Mouse (Mus musculus) inflammation-experienced regulatory T-cells, adult 6 months (primary cell): ENCODE measurements around the gene Nrl. TPM values are rescaled to one million over a fixed set of nuclear protein-coding genes. Genes with fewer than 3 reads are reported as not detected.

Experiments used
- ATAC-seq: one replicate; pipeline ENCODE4 v1.8.0; 2017
- polyA plus RNA-seq, 3 experiments: library from polyadenylated mRNA; unstranded; fragments of 100-300 nt; shearing (Covaris generic); gene quantifications; one replicate each; pipeline ENCODE4 v1.2.1; 2017

The Nrl gene
- polyA plus RNA-seq, 3 experiments from 2014 or later, result 0.08 TPM; not detected in 2

DNA sequence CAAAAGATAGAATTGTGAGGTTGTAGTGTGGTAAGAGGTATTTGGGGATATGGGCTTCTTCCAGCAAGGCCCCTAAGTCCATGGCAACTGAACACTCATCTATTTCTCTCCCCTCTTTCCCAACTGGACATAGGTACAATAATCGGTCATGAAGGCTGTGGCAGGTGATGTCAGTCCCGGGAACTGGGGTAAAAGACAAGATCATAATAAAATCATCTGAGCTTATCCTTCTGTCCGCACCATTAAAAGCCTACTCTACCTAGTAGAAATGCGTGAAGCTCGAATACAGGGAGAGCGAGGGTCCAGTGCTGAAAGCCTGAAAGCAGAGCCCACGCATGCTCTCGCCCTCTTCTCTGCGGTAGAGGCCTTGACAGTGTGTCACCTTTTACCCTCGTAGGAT, 45.2 kb downstream of the Nrl start:
- ATAC-seq, result no peak

DNA sequence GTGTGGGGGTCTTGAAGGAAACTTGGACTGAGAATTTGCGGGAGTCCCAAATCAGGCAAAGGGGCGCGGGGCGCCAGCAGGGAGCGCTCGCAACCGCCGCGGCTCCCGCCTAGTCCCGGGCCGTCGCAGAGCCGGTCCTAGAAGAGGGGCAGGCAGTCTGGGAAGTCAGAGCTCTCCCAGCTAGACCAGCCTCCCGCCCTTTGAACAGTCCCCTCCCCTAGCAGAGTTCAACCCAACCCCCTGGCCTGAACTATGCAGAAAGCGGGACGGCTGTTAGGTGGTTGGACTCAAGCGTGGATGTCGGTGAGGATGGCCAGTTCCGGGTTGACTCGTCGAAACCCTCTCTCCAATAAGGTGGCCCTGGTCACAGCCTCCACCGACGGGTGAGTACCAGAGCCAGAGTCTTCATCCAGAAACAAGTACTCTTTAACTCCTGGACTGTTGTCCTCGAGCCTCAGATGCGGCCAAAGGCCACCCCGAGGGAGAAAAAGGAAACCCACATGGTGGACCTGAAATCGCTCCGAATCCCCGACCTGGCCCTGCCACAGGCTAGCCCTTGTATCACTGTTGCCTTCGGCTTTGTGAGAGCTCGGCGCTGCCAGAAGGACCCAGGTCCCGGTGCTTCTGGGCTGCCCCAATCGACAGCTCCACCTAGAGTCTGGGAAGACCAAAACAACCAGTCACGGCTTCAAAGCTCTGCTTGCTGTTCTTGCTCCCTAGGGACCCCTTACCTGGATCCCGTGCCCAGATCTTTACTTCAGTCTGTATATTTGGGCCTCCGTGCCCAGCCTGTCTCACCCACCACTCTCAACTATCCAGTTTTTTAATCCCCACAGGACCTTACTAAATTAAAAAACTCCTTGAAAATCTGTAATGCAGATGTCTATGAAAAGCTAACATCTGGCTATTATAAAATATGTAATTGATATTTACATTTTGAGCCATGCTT, 45.9 kb downstream of the Nrl start, which contains the start of gene Dhrs4:
Gene Dhrs4, plus strand, starts transcription at position 108 of the 949 bp plus-strand sequence.
- ATAC-seq, result peak; percentile 86

DNA sequence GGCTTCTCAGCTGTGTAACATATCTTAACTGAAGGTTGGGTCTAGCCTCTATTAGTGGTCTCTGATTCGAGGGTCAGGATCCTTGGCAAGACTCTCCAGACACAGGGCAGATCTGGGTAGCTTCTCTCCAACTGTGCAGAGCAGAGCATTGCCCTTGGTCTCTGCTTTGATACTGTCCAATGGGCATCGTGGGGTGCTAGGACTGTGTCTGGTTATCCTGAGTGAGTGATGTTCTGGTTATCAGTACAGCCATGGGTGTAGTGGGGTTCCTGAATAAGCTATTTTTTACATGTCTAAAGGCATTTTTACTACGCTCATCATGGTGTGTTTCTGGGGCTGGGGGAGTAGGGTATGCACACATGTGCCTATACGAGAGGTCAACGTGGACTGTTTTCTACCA, 47.0 kb downstream of the Nrl start:
- ATAC-seq, result no peak

DNA sequence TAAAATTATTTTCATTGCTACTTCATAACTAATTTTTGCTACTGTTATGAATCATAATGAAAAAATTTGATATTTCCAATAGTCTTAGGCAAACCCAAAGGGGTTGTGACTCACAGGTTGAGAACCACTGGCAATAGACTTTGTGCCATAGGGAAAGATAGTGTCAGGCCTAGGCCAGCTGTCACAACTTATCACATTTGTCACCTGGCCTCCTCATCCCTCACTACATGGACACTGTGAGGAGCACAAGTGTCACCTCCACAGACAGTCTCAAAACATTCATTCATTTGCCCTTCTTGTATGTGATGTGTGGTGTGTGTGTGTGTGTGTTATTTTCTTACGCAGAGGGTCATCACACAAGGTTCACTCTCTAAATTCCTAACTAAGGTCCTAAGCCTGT, 47.4 kb downstream of the Nrl start:
- ATAC-seq, result no peak

DNA sequence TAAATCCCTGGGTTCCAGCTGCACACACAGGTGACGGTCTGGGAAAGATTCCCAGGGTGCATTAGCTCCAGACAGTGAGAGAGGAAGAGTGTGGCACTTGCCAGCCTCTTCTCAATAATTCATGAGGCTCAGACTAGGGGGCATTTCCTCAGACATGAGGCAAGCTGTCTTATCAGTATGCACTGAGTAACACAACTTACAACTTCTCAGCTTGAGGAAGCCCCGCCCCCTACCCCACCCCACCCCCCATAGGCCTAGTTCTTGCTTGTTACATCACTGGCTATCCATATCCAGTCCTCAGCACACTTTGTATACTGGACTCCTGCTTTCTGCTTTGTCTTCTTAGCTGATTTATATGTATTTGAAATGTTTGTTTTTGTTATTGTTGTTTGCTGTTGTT, 49.1 kb downstream of the Nrl start:
- no peak for ATAC-seq

DNA sequence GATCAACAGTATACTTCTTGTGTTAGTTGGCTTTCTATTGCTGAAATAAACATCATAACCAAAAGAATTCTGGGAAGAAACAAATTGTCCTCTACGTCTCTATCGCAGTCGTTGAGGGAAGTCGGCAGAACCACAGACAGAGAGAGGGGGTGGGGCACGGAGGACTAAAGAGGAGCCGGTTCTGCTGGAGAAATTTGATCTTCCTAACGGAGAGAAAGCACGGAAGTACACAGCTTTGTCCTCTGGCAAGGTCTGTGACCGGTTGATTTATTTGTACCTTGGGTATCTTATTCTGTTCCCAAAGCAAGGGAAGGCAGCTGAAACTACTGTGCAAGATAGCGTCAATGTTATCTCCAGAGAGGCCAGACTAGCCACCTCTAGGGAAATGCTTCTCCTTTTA, 54.0 kb downstream of the Nrl start:
- no peak for ATAC-seq

DNA sequence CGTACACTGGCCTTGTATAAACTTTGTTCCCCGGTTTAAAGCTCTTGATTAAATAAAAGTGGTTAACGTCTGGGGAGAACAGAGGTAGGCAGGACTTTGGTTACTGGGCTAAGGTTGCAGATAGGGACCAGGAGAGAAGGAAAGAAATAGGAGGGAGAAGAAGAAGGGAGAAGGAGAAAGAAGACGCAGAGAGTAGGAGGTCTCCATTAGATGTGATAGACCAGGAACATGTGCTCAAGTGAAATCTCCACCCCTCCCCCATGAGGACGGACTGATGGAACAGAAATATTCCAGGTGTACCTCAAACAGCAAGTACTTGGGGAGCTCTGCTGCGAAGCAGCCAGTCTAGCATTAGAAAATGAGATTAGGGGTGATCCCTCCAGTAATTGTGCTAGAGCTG, 55.0 kb downstream of the Nrl start:
- no peak for ATAC-seq

DNA sequence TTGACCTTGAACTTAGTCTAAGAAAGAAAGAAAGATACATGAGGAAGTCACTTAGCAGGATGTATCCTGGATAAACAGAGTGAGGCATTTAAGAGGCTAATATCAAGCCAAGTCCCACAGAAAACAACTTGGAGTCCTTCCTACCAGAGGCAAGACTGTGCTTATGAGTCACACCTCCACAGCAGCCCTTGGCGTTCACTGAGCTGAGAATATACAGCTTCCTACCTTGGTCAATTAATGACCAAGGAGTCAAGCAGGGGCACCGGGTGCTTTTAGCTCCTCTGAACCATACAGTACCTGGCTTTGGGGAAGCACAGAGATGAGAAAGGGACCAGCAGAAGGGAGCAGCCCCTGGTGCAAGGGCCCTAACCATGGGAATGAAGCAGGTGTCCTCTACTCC, 55.7 kb downstream of the Nrl start:
- no peak for ATAC-seq

Other genes with a start within 250 kb of the Nrl start
- 10 to 100 TPM; 37.3 to 38.7 (median 37.4) TPM for gene Dhrs4, start 46.2 kb downstream of the Nrl start, polyA plus RNA-seq
- gene Carmil3, start 34.3 kb downstream of the Nrl start, polyA plus RNA-seq, result not detected
- gene Cpne6, start 14.5 kb downstream of the Nrl start, polyA plus RNA-seq, result not detected
- 10 to 100 TPM; 31.9 to 37.5 (median 35.9) TPM for gene Pck2, start 15.3 kb upstream of the Nrl start, polyA plus RNA-seq
- gene Dcaf11, start 35.0 kb upstream of the Nrl start, polyA plus RNA-seq, result 100 to 1,000 TPM in 1 of 3 experiments, 10 to 100 TPM in 2; 73.9 to 107 (median 81.0) TPM
- gene A730061H03Rik, start 35.4 kb upstream of the Nrl start, polyA plus RNA-seq, result 1 to 10 TPM; 1.4 to 3.2 (median 3.2) TPM
- not detected for gene Fitm1, start 50.6 kb upstream of the Nrl start, polyA plus RNA-seq
- gene Psme1, start 53.1 kb upstream of the Nrl start, polyA plus RNA-seq, result 100 to 1,000 TPM; 667 to 812 (median 693) TPM
- gene Emc9, start 60.3 kb upstream of the Nrl start, polyA plus RNA-seq, result 10 to 100 TPM; 19.1 to 25.6 (median 23.3) TPM
- gene Psme2, start 66.1 kb upstream of the Nrl start, polyA plus RNA-seq, result 1,000 to 10,000 TPM in 1 of 3 experiments, 100 to 1,000 TPM in 2; 828 to 1,360 (median 869) TPM
- 10 to 100 TPM; 26.7 to 37.2 (median 35.3) TPM for gene Rnf31, start 66.7 kb upstream of the Nrl start, polyA plus RNA-seq
- 100 to 1,000 TPM; 120 to 174 (median 141) TPM for gene Irf9, start 78.6 kb upstream of the Nrl start, polyA plus RNA-seq
- 1 to 10 TPM in 2 of 3 experiments, not detected in 1; 2.7 to 4.0 TPM for gene Rec8, start 93.1 kb upstream of the Nrl start, polyA plus RNA-seq
- 10 to 100 TPM; 21.1 to 39.8 (median 36.3) TPM for gene Ipo4, start 111.0 kb upstream of the Nrl start, polyA plus RNA-seq
- gene Gm49378, start 112.9 kb upstream of the Nrl start, polyA plus RNA-seq, result 1 to 10 TPM in 2 of 3 experiments, under 1 TPM in 1; 0.44 to 2.8 (median 2.5) TPM
- 10 to 100 TPM; 36.3 to 45.0 (median 39.3) TPM for gene Tm9sf1, start 118.8 kb upstream of the Nrl start, polyA plus RNA-seq
- gene Tssk4, start 125.2 kb upstream of the Nrl start, polyA plus RNA-seq, result 1 to 10 TPM in 2 of 3 experiments, under 1 TPM in 1; 0.68 to 2.2 (median 1.2) TPM
- gene Mdp1, start 135.5 kb upstream of the Nrl start, polyA plus RNA-seq, result 100 to 1,000 TPM in 1 of 3 experiments, 10 to 100 TPM in 2; 89.2 to 101 (median 95.6) TPM
- 10 to 100 TPM; 25.8 to 33.9 (median 29.9) TPM for gene Gmpr2, start 147.0 kb upstream of the Nrl start, polyA plus RNA-seq
- 100 to 1,000 TPM; 335 to 412 (median 375) TPM for gene Nedd8, start 147.1 kb upstream of the Nrl start, polyA plus RNA-seq
- gene Tinf2, start 156.8 kb upstream of the Nrl start, polyA plus RNA-seq, result 10 to 100 TPM; 26.4 to 30.7 (median 30.2) TPM
- gene Tgm1, start 188.9 kb upstream of the Nrl start, polyA plus RNA-seq, result not detected
- gene Rabggta, start 197.3 kb upstream of the Nrl start, polyA plus RNA-seq, result 10 to 100 TPM; 40.8 to 75.9 (median 62.1) TPM
- 10 to 100 TPM; 32.4 to 57.8 (median 46.5) TPM for gene Dhrs1, start 220.7 kb upstream of the Nrl start, polyA plus RNA-seq
- gene Nop9, start 220.7 kb upstream of the Nrl start, polyA plus RNA-seq, result 1 to 10 TPM; 4.1 to 8.4 (median 5.4) TPM
- not detected for gene Cideb, start 233.5 kb upstream of the Nrl start, polyA plus RNA-seq
- not detected for gene Ltb4r2, start 236.4 kb upstream of the Nrl start, polyA plus RNA-seq
- gene Ltb4r1, start 241.0 kb upstream of the Nrl start, polyA plus RNA-seq, result 10 to 100 TPM in 1 of 3 experiments, 1 to 10 TPM in 1, under 1 TPM in 1; 0.57 to 16.6 (median 3.8) TPM